Mouse (Mus musculus) ES-CJ7 (cell line): ENCODE measurements around the gene Ndufs7.
"Not testable (repeated sequence)": the region's sequence is repeated elsewhere in the genome, so short reads cannot be mapped to it uniquely, and the experiment has no call there.

ENCODE experiments used
- DNase-seq: peaks from one replicate; pipeline ENCODE4 v3.0.0; 2011; ENCODE audit warnings: low read depth, low spot score

Ndufs7 gene

GRCm38 (mm10) chr10:80248971-80249640, at the start of gene Ndufs7:
Ndufs7 (plus strand) TSS chr10:80249121.
- peak; percentile 97 for DNase-seq

DNA sequence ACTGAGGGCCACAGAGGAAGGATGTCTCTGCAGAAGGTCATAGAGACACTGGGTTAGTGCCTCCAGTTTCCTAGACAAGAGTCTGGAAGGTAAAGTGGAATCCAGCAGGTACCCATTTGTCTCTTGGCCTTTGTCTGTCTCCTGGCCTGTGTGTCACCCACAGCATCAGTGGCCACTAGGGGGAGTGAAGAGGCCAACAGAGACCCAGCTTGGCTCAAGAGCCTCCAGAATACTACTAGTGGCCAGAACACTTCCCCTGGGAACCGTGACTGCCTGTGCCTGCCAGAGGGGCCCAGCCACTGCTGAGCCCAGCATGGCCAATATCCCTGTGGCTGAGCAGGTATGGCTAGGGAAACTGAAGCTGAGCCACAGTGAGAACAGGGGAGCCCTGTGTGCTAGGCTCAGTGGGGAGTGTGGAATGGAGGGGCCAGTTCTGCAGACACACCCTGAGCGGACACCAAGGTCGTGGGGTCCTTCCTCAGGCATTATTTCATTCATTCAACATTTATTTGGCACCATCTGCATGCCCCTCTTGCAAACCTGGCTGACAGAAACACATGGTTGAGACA, 49.4 kb upstream of the Ndufs7 start:
- peak; percentile 92 for DNase-seq

DNA sequence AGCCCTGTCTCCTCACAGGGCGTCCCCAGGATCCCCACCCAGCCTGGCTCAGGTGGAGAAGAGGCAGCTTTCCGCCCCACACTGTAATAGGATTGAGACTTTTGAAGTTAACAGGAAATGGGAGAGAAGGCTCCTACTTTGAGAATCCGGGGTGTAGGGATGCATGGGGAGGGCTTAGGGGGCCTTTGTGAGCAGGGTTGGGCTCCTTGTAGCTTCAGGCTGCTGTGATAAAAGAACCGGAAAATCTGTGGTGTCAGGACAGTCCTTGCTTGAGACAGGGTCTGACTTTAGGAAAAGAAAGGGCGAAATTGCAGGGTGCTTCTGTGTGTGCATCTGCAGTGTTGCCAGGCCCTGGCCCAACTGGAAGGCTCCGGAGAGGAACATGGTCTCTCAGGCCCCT, 48.4 kb upstream of the Ndufs7 start:
- no peak for DNase-seq

DNA sequence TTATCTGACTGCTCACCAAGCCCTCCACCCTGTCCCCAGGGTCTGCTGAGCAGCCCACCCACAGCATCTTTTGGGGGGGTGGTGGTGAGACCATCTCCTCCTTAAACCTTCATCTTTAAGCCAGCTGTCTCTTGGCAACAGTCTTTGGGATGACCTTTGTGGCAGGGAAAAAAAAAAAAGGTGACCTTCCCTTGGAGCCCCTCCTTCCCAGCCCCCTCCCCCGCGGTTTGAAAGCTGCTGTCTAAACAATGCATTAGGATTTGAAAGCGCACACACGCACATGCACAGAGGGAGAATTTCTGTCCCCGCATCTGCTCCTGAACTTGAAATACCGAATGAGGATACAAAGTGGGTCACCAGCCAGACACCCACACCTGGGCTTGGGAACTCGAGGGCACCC, 44.9 kb upstream of the Ndufs7 start:
- peak; percentile 36 for DNase-seq

- no peak for DNase-seq
Measured at GRCm38 (mm10) chr10:80207201-80207600, 41.7 kb upstream of the Ndufs7 start.

DNA sequence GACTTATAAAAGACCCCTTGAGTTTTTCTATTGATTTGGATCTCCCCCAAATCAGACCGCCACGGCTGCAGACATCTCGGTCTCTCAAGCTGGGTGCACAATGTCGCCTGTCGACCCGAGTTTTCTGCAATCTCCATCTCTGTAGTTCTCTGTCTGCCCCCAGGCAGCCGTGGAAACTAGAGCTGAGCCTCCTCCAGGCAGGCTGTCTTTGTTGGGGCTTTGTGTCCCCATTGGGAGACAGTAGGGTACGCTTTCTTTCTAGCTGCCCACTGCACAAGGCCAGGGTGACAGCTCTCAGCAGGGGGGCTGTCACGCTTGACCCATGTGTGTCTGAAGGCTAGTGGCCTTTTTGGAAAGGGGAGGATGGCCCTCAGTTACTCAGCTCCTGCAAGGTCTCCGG, 41.2 kb upstream of the Ndufs7 start:
- DNase-seq: no peak

DNA sequence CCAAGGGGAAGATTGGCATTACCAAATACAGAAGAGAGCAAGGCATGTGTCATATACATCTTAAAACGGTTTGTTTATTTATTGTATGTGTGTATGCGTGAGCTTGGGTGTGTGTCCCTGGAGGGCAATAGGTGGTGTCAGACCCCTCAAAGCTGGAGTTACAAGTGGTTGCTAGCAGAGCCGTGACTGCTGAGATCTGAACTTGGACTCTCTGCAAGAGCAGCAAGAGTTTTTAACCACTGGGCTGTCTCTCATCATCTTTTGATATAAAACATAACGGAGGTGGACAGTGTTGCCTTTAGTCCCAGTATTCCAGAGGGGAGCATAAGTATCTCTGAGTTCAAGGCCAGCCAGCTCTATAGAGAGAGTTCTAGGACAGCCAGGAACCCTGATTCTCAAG, 40.7 kb upstream of the Ndufs7 start:
- DNase-seq: no peak

- DNase-seq: no peak
Measured at GRCm38 (mm10) chr10:80208841-80209371, 40.0 kb upstream of the Ndufs7 start.

GRCm38 (mm10) chr10:80211547-80212103, 37.3 kb upstream of the Ndufs7 start:
- DNase-seq: not testable (repeated sequence)

- no peak for DNase-seq
Measured at GRCm38 (mm10) chr10:80215048-80215772, 33.7 kb upstream of the Ndufs7 start.

- peak; percentile 83 for DNase-seq
Measured at GRCm38 (mm10) chr10:80220676-80221075, 28.2 kb upstream of the Ndufs7 start.

DNA sequence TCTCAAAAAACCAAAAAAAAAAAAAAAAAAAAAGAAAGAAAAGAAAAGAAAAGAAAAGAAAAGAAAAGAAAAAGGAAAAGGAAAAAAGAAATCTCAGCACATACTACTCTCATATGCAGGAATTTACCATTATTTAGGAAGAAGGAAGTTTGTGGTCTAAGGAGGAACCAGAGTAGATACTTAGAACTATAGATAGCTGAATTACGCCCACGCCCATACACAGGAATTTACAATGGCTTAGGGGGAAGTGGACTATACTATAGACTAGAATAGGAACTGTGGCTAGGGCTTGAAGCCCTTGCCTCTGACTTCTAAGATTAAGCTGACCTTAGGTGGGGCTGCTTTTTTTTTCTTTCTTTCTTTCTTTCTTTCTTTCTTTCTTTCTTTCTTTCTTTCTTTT, 25.8 kb upstream of the Ndufs7 start:
- not testable (repeated sequence) for DNase-seq

DNA sequence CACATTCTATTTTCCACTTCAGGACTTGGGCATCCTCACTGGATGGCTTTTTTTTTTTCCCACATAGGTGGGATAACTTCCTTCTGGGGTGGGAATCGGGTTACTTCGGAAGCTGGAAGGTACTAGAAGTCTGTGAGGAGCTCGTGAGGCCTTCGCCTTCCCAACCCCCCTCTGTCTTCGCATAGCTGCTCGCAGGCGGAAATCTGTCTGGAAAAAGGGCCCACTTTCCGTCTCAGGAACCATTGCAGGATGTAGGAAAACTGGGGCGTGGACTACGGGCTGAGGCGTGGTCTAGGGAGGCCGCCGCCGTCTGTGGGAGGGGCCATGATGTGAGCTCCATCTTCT, 22.9 kb upstream of the Ndufs7 start:
- DNase-seq: no peak

DNA sequence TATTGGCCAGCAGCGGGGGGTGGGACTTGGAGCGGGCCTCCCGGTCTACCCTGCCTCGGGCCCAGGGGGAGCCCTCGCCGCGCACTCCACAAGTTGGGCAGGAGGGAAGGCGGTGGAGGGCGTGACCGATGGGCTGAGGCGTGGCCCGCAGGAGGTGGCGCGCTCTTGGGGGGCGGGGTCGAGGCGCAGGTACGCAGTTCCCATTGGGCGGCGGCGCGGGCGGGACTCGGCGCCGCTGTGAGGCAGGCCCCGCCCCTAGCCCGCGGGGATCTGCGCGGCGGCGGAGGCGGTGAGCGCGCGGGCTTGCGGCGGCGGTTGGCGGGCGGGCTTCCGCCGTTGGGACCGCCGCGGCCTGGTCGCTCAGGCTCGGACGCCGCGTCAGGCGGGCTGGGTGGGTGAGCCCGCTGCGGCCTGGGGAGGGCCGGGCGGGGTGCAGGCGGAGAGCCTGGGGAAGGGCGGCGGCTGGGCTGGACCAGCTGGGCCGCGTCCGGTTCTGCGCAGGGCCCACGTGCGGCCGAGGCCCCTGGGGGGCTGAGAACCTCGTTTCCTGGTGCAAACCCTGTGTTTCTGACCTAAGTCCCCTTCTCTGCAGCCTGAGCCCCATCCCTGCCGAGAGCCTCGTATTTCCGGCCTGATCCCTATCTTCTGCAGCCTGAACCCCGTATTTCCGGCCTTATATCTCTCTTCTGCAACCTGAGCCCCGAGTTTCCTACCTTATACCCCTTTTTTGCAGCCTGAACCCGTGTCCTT, 22.3 kb upstream of the Ndufs7 start, which contains the start of gene Mum1:
Mum1 (plus strand) TSS at position 19 of the 750 bp plus-strand sequence.
- DNase-seq: peak; percentile 100

- DNase-seq: no peak
Measured at GRCm38 (mm10) chr10:80227166-80227539, 21.8 kb upstream of the Ndufs7 start.

DNA sequence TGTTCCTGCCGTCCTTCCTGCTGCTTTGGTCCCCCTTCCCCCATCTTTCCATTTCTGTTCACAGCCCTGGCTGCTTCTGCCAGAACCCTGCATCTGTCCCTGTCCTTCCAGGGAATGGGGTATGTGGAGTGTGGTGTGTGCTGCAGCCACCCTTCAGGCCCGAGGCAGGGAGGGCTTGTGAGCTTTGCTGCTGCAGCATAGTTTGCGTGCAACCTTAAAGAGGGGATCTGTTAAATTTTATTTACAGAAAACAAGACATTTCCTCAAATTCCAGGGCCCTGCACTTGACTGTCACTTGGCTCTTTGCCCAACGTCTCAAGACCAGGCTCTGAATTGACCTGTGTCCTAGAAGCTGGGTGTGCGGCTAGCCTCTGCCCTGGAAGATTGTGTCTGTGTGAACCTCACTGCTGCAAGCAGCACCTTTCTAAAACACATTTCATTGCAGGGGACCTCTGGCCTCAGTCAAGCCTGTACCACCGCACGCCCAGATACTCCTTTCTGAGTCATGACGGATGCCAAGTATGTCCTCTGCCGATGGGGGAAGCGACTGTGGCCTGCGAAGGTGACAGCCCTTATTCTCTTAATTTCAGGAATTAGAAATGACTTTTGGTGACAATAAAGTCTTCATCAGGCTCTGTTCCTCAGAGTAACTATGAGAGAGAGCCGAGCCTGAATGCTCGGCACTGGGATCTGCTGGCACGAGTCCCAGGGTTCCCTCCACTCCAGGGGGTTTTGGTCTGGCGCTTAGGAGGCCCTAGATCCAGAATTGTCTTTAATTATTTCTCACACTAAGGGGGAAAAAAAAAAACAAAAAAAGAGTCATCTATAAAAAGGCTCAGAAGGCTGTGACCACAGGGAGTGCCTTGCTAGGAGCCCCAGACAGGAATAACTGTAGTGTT, 20.8 kb upstream of the Ndufs7 start:
- no peak for DNase-seq

DNA sequence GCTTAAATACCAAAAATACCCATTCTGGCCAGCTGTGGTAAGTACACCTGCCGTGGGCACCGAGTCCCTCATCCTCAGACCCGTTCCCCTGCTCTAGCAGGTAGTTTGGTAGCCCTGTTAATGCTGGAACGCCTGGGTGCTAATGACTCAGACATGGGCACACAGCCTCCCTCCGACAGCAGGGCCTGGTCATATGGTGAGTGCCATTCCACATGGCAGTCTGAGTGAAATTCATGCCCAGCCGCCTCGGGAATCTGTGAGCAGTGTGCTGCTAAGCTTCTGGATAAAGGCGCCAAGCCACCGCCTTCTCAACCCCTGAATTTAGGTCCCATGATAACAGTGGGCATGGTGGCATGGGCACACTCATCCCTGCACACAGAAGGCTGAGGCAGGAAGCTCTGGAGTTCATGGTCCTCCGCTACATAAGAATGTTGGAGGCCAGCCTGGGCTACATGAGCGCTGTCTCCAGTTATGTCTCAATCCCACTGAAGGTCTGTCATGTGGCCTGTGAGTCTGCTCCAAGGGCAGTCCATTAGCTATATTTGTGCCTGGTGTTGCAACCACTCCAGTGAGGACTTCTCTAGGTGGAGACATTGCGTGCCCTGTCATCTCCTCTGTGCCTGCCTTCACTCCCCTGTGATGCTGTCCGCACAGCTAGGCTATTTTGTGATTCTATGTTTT, 12.6 kb upstream of the Ndufs7 start:
- DNase-seq: no peak

- no peak for DNase-seq
Measured at GRCm38 (mm10) chr10:80237020-80237419, 11.9 kb upstream of the Ndufs7 start.

- no peak for DNase-seq
Measured at GRCm38 (mm10) chr10:80238306-80238705, 10.6 kb upstream of the Ndufs7 start.

DNA sequence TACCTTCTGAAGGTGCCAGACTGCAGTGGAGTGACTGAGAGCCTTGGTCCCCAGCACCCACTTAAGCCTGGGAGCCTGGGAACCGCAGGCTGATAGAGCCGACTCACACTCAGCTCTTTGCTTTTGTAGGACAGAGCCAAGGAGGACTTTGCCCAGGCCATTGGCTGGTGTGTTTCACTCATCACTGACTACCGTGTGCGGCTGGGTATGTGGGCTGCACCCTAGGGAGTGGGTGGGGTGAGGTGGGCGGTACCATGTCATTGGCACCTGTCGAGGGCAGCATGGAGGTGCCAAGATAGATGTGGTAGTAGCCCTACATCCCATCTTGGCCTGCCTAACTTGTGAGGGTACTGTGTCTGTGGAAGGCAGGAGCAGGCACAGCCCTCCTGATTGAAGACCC, 9.1 kb upstream of the Ndufs7 start:
- no peak for DNase-seq
